Mouse (Mus musculus) lung, embryonic 14.5 days (tissue): ENCODE results near the gene Myo10. TPM values are rescaled to one million over a fixed set of nuclear protein-coding genes. Genes with fewer than 3 reads are reported as not detected.

Experiments
- ATAC-seq: fragments of 200-750 bp; cut with Nextera tagmentation; 2 replicates; pipeline ENCODE4 v1.8.0; 2017; ENCODE audit warnings: mild to moderate bottlenecking, moderate TSS enrichment, moderate library complexity; ENCODE audit not compliant: insufficient read depth
- DNase-seq: peaks from one replicate; pipeline ENCODE4 v3.0.0-alpha.2; 2015
- H3K27ac ChIP-seq: fragments of 300-500 bp; sonication (generic); 2 replicates; pipeline ENCODE4 v1.5.1; 2014; ENCODE audit warnings: low read depth, mild to moderate bottlenecking, moderate library complexity
- H3K27me3 ChIP-seq: fragments of 300-500 bp; sonication (generic); 2 replicates; pipeline ENCODE4 v1.6.1; 2014; ENCODE audit warnings: low read length, control low read depth; ENCODE audit not compliant: insufficient read depth
- H3K36me3 ChIP-seq: fragments of 300-500 bp; sonication (generic); 2 replicates; pipeline ENCODE4 v1.6.1; 2014; ENCODE audit warnings: control low read depth; ENCODE audit not compliant: insufficient read depth
- H3K4me1 ChIP-seq: fragments of 300-500 bp; sonication (generic); 2 replicates; pipeline ENCODE4 v1.6.1; 2014; ENCODE audit warnings: antibody characterized with exemption, control low read depth; ENCODE audit not compliant: insufficient read depth
- H3K4me2 ChIP-seq: fragments of 300-500 bp; sonication (generic); 2 replicates; pipeline ENCODE4 v1.6.1; 2014; ENCODE audit warnings: mild to moderate bottlenecking
- H3K4me3 ChIP-seq: fragments of 300-500 bp; sonication (generic); 2 replicates; pipeline ENCODE4 v1.5.1; 2014; ENCODE audit warnings: low read depth, low read length
- H3K9ac ChIP-seq: fragments of 300-500 bp; sonication (generic); 2 replicates; pipeline ENCODE4 v1.6.1; 2014
- H3K9me3 ChIP-seq: fragments of 300-500 bp; sonication (generic); 2 replicates; pipeline ENCODE4 v1.6.1; 2016; ENCODE audit warnings: low read depth, low read length, control low read depth
- CTCF ChIP-seq: IDR thresholded peaks from 2 replicates; pipeline ENCODE4 v1.5.1; 2016; ENCODE audit warnings: antibody characterized with exemption, low read depth
- WGBS: fragments of 180-500 bp; shearing (Covaris S2); extraction: QIAGEN DNeasy Blood & Tissue Kit; methylation state at CpG from one replicate; pipeline ENCODE4 v1.1.7; 2014; 5-methylcytosine and 5-hydroxymethylcytosine counted together
- polyA plus RNA-seq: library from polyadenylated mRNA; unstranded; fragments of >200 nt; fragmentation: Nextera tagmentation; extraction: Ambion mirVana; gene quantifications from 2 replicates; pipeline ENCODE4 v1.2.1, GENCODE M21; 2014

Myo10 gene
- polyA plus RNA-seq, 1 experiment from 2014 or later, result 54.8 TPM

DNA sequence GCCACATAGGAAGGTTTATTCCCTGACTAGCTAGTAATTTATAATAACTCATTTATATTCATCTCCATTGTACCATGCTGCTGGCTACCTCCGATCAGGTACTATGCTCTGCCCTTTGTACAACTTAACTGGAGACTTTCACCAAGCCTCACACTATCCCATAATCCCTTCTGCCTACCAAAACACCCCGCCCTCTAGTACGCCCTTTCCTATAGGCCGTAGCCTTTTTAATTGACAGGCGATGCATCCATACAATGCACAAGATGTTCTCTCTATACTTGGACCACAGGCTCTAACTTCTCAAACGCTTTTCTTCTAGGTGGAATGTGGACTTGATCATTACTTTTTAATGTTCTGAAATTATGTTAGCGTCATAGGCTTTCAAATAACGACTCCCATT lies 39.0 kb upstream of the Myo10 start:
- H3K9me3 ChIP-seq, result no peaks in the 10 kb centered on the region
- WGBS, result 90% methylated on average over 8 of the region's 8 CpGs
- no peak overlapping the region for H3K27ac ChIP-seq
- H3K9ac ChIP-seq, result no peak overlapping the region
- no peak for ATAC-seq
- H3K36me3 ChIP-seq, result no peaks in the 10 kb centered on the region
- H3K4me2 ChIP-seq, result no peak overlapping the region
- DNase-seq, result no peak
- peaks cover 10% of the 10 kb centered on the region for H3K4me1 ChIP-seq
- no peaks in the 10 kb centered on the region for H3K27me3 ChIP-seq
- no peak for TF ChIP-seq CTCF
- no peak overlapping the region for H3K4me3 ChIP-seq

DNA sequence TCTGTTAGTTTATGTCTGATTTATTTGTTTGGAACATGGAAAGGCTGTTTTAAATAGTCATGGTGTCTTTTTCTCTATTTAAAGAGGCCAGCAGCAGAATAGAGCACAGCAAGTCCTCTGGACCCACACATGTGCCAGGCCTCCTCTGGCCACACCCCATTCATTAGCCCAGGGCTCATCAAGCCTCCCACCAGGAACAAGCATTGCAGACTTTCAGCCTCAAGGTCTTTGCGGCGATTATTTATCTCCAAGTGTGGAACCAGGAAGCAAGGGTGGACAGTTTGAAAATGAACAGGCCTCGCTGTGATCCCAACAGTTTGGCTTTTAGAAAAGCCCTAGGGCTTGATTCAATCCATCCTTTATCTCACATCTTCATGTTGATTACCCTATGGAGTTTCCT lies 35.5 kb upstream of the Myo10 start:
- no peak for ATAC-seq

DNA sequence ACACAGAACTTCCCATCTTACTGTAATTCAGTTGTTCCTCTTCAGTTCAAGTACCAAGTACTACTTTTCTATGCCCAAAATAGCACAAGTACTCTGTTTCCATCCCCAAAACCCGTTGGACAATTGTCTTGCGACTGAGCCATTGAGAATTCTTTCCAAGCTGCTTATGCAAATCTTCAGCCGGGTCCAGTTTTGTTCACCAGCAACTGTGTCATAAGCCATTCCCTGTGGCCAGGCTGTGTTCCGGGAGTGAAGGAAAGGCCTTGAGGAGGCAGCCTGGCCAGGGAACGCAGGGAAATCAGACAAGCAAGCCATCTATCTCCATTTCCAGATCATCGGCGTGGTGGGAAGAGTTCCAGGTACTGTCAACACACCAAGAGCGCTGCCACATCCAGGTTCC lies 34.4 kb upstream of the Myo10 start:
- 79% methylated on average over 8 of the region's 8 CpGs for WGBS
- no peaks in the 10 kb centered on the region for H3K27me3 ChIP-seq
- no peak overlapping the region for H3K27ac ChIP-seq
- no peak overlapping the region for H3K4me3 ChIP-seq
- no peak overlapping the region for H3K9ac ChIP-seq
- TF ChIP-seq CTCF, result no peak
- H3K36me3 ChIP-seq, result no peaks in the 10 kb centered on the region
- ATAC-seq (no peak), DNase-seq (no peak)
- no peak overlapping the region for H3K4me2 ChIP-seq
- H3K9me3 ChIP-seq, result no peaks in the 10 kb centered on the region
- H3K4me1 ChIP-seq, result peaks cover 15% of the 10 kb centered on the region

More for the DNA sequence above, 35.5 kb upstream of the Myo10 start:
- Histone ChIP-seq H3K9me3 (no peaks in the 10 kb centered on the region), H3K27me3 (no peaks in the 10 kb centered on the region), H3K4me3 (no peak overlapping the region), H3K27ac (no peak overlapping the region), H3K4me2 (no peak overlapping the region), H3K9ac (no peak overlapping the region), H3K36me3 (no peaks in the 10 kb centered on the region), H3K4me1 (peaks cover 15% of the 10 kb centered on the region)
- no peak for DNase-seq
- no peak for TF ChIP-seq CTCF
- WGBS, result 43% methylated on average over 3 of the region's 3 CpGs

DNA sequence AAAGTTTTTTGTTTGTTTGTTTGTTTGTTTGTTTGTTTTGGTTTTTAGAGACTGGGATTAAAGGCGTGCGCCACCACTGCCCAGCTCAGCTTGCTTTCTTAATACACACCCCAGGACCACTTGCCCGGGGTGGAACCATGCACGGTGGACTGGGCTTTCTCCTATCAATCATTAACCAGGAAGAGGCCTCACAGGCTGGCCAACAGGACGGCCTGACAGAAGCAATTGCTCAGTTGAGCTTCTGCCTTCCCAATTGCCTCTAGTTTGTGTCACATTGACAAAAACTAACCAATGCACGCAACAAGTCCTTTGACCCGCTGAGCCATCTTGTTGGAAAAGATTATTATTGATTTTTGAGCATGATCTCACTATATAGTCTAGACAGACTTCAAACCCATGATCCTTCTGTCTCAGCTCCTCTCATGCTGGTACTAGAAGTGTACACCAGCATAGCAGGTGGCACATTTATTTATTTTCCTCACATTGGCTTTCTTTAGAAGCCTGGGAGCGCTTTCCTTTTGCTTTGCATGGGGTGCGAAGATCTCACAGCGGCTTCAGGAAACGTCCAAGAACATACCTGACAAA lies 32.9 kb upstream of the Myo10 start:
- Histone ChIP-seq H3K27me3 (no peaks in the 10 kb centered on the region), H3K9me3 (no peaks in the 10 kb centered on the region), H3K4me3 (no peak overlapping the region), H3K9ac (no peak overlapping the region), H3K27ac (peak overlapping the region; percentile 69), H3K4me1 (peaks cover 11% of the 10 kb centered on the region), H3K4me2 (no peak overlapping the region), H3K36me3 (no peaks in the 10 kb centered on the region)
- 71% methylated on average over 11 of the region's 11 CpGs for WGBS
- no peak for DNase-seq
- TF ChIP-seq CTCF, result no peak
- ATAC-seq, result peak; percentile 41; the same call in 1 of the 2 replicates

DNA sequence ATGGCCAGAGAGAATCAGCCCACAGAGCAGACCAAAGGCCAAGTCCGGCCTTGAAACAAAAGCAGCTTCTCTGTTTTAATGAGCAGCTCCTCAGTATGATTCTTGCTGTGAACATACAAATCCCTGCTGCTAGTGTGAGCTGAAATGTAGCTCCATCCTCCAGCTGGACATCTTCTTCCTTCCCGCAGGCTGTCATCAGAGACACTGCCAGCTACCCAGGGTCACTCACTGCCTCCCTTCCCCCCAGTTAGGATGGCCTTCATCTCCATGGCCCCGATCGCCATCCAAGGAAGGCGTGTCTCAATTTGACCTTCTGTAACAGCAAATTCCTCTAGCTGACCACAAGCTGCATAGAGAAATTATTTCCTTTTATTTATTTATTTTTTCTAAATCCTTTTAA lies 32.4 kb upstream of the Myo10 start:
- Histone ChIP-seq H3K4me2 (no peak overlapping the region), H3K4me1 (peaks cover 11% of the 10 kb centered on the region), H3K9ac (no peak overlapping the region), H3K36me3 (no peaks in the 10 kb centered on the region), H3K27ac (peak overlapping the region; percentile 69), H3K4me3 (no peak overlapping the region), H3K27me3 (no peaks in the 10 kb centered on the region), H3K9me3 (no peaks in the 10 kb centered on the region)
- ATAC-seq, result peak; percentile 91
- 34% methylated on average over 5 of the region's 5 CpGs for WGBS
- no peak for TF ChIP-seq CTCF
- DNase-seq, result peak; percentile 90

DNA sequence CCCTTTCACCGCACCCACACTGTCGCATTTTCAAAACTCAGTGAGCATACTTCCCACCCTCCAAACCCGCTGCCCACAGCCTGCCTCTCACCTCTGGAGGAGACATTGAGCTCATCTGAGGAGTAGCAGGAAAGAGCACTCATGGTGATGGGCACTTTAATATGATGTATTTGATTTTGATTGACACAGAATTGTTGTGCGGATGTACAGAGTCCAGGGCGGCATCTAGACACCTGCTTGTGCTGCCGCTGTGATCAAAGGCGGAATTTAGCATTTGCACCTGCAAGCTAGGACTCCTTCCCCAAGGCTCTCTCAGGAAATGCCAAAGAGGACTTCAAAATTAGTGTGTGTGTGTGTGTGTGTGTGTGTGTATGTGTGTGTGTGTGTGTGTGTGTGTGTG lies 31.4 kb upstream of the Myo10 start:
- Histone ChIP-seq H3K4me3 (no peak overlapping the region), H3K4me1 (peaks cover 8% of the 10 kb centered on the region; the same call in 1 of the 2 replicates), H3K36me3 (no peaks in the 10 kb centered on the region), H3K27ac (peak overlapping the region; percentile 9; the same call in 1 of the 2 replicates), H3K27me3 (no peaks in the 10 kb centered on the region), H3K9ac (no peak overlapping the region), H3K9me3 (no peaks in the 10 kb centered on the region), H3K4me2 (no peak overlapping the region)
- WGBS, result 70% methylated on average over 7 of the region's 7 CpGs
- no peak for DNase-seq
- ATAC-seq, result no peak
- no peak for TF ChIP-seq CTCF

DNA sequence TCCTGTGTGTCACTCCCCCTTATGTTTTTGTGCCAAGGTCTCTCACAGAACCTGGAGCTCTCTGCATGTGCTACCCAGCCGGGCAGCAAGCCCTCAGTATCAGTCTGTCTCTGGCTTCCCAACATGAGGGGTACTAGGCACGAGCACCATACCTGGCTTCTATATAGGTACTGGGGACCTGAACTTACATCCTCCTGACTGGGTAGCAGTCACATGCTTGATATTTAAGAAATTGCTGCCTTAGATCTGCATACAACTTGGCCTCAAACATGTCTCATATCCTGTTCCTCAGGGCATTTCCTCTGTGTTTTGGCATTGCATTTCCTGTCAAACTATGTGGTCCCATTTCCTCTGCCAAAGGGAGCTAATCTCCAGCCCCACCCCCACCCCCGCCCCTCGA lies 30.4 kb upstream of the Myo10 start:
- Histone ChIP-seq H3K36me3 (no peaks in the 10 kb centered on the region), H3K4me3 (no peak overlapping the region), H3K9ac (no peak overlapping the region), H3K4me2 (no peak overlapping the region), H3K4me1 (peaks cover 8% of the 10 kb centered on the region; the same call in 1 of the 2 replicates), H3K9me3 (no peaks in the 10 kb centered on the region), H3K27ac (no peak overlapping the region), H3K27me3 (no peaks in the 10 kb centered on the region)
- TF ChIP-seq CTCF, result no peak
- ATAC-seq (no peak), DNase-seq (no peak)
- WGBS, result 59% methylated on average over 4 of the region's 4 CpGs
